Mouse (Mus musculus): ENCODE measurements around the gene Ccdc3. TPM values are rescaled to one million over a fixed set of nuclear protein-coding genes. Genes with fewer than 3 reads are reported as not detected.
"Not testable (repeated sequence)": the region's sequence is repeated elsewhere in the genome, so short reads cannot be mapped to it uniquely, and the experiment has no call there.

Ccdc3 gene
- polyA plus RNA-seq, 1 experiment = 5.8 TPM

DNA sequence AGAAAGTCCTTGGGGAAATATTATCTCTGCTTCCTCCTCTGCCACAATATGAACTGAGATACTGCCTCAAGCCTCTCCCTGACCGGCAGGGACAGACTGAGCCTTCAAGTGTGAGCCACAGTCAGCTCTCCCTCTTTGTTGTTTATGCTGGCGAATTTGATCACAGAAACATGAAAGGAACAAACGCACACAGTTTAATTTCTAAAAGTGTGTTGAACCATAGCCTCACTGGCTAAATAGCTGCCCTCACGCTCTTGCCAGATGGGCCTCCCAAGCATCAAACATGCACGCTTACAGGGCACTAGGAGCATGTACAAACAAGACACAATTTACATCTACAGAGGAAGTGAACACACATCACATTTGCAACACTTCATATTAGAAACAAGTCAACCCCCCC lies 100.3 kb downstream of the Ccdc3 start:
- H3K4me3 ChIP-seq (replicated peaks; ENCODE audit: extremely low read depth, low read depth, low read length) = no peak overlapping the region
- no peaks in the 10 kb centered on the region for H3K4me1 ChIP-seq (ENCODE audit: control insufficient read depth, insufficient read depth, low read length)
- TF ChIP-seq CTCF (IDR thresholded peaks at IDR 0.05; ENCODE audit: insufficient read depth, low read length) (no peak), POLR2A (IDR thresholded peaks at IDR 0.05; ENCODE audit: borderline replicate concordance, extremely low read depth, low read depth, low read length) (no peak)
- 65% methylated on average over 5 of the region's 5 CpGs for WGBS
- no peak for DNase-seq

DNA sequence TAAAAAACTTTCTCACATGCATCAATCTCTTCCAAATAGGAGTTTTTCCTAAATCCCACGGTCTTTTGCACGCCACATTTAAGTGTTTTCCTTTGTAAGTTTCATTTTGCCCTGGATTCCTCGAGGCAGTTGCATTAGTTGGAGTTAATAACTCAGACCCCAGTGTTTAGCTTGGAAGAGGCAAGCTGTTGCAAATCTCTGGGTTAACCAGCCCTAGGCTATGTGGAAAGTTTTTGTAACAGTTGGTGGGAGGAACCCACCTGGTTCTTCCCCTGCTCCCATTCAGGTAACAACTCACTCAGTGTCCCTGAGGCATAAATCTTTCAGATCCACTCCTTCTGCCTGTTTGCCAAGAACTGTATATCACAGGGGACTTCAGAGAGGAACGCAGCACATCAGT lies 101.9 kb downstream of the Ccdc3 start:
- DNase-seq = no peak
- TF ChIP-seq CTCF (IDR thresholded peaks at IDR 0.05; ENCODE audit: insufficient read depth, low read length) (no peak), POLR2A (IDR thresholded peaks at IDR 0.05; ENCODE audit: borderline replicate concordance, extremely low read depth, low read depth, low read length) (no peak)
- WGBS = 80% methylated on average over 4 of the region's 4 CpGs
- no peak overlapping the region for H3K4me3 ChIP-seq (replicated peaks; ENCODE audit: extremely low read depth, low read depth, low read length)
- no peaks in the 10 kb centered on the region for H3K4me1 ChIP-seq (ENCODE audit: control insufficient read depth, insufficient read depth, low read length)

DNA sequence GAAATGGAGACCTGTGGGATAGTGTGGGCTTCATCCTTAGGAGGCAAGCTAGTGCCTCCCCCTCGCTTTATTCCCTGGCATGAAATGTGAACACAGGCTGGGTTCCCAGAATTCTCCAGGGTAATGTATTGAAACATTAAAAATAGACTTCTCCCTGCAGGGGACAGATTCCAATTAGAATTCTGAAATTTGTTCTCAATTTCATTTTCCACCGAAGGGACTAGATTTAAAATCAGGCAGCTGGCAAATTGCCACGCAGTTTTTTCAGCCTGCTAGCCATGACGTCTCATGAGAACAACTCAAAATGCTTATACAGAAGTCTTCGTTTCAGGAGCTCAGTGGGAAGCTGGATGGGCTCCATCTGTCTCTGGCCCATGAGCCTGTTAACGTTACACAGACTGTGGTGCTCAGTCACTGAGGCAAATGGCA lies 103.9 kb downstream of the Ccdc3 start:
- Histone ChIP-seq H3K4me1 (ENCODE audit: control insufficient read depth, insufficient read depth, low read length) (no peaks in the 10 kb centered on the region), H3K4me3 (replicated peaks; ENCODE audit: extremely low read depth, low read depth, low read length) (no peak overlapping the region)
- WGBS = 54% methylated on average over 6 of the region's 6 CpGs
- DNase-seq = no peak
- TF ChIP-seq POLR2A (IDR thresholded peaks at IDR 0.05; ENCODE audit: borderline replicate concordance, extremely low read depth, low read depth, low read length) = no peak
- no peak for TF ChIP-seq CTCF (IDR thresholded peaks at IDR 0.05; ENCODE audit: insufficient read depth, low read length)

DNA sequence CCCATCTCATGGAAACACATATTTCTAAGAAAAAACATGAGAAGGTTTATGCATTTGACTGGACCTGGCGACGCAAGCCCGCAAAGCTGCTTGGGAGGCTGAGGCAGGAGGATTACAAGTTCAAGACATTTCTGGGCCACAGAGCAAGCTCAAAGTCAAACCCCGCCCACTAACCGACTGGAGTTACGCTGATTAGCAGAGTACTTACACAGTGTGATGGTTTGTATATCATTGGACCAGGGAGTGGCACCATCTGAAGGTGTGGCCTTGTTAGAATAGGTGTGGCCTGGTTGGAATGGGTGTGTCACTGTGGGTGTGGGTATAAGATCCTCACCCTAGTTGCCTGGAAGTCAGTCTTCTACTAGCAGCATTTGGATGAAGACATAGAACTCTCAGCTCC lies 111.6 kb downstream of the Ccdc3 start:
- H3K4me1 ChIP-seq (ENCODE audit: control insufficient read depth, insufficient read depth, low read length); H3K4me3 ChIP-seq (replicated peaks; ENCODE audit: extremely low read depth, low read depth, low read length); DNase-seq: not testable (repeated sequence)
- WGBS = 91% methylated on average over 6 of the region's 6 CpGs

DNA sequence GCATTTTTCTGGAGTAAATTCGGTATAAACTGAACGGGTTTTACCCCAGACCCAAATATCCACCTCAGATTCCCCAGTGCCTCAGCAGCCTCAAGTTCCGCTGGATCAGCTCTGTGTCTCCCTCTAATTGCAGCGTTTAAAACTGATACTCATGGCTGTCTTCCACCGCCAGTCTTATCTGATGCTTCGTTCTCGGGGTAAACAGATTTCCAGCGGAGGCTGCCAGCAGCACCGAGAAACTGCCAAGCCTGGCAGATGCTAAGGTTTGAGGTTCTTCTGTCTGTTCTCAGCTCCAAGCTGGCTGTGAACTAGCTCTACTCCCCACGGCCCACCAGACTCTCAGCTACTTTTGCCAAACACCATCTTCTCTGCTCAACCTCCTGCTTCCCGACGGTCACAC lies 112.4 kb downstream of the Ccdc3 start:
- H3K4me3 ChIP-seq (replicated peaks; ENCODE audit: extremely low read depth, low read depth, low read length) = no peak overlapping the region
- WGBS = 47% methylated on average over 12 of the region's 12 CpGs
- H3K4me1 ChIP-seq (ENCODE audit: control insufficient read depth, insufficient read depth, low read length) = no peaks in the 10 kb centered on the region
- peak; percentile 4 for DNase-seq
- TF ChIP-seq CTCF (IDR thresholded peaks at IDR 0.05; ENCODE audit: insufficient read depth, low read length) (no peak), POLR2A (IDR thresholded peaks at IDR 0.05; ENCODE audit: borderline replicate concordance, extremely low read depth, low read depth, low read length) (no peak)

DNA sequence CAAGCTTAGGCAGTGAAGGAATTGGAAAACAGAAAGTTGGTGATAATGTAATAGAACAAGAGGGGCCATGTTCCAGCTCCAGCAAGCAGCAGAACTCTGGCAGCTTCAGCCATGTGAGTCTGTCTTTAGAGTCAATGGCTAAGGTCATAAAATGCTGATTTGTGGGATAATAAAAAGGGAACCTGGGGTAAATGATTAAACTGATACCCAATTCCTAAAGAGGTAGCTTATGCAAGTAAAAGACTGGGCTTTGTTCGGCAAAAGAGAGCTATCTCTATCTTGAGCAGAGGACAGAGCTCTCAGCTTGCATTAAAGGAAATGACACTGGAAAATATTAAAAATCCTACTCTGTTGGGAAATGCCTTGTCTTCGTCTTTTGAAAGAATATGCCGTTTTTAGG lies 120.7 kb downstream of the Ccdc3 start:
- Histone ChIP-seq H3K4me3 (replicated peaks; ENCODE audit: extremely low read depth, low read depth, low read length) (no peak overlapping the region), H3K4me1 (ENCODE audit: control insufficient read depth, insufficient read depth, low read length) (no peaks in the 10 kb centered on the region)
- TF ChIP-seq CTCF (IDR thresholded peaks at IDR 0.05; ENCODE audit: insufficient read depth, low read length) (no peak), POLR2A (IDR thresholded peaks at IDR 0.05; ENCODE audit: borderline replicate concordance, extremely low read depth, low read depth, low read length) (no peak)
- no peak for DNase-seq
- WGBS = 86% methylated on average over 3 of the region's 3 CpGs

DNA sequence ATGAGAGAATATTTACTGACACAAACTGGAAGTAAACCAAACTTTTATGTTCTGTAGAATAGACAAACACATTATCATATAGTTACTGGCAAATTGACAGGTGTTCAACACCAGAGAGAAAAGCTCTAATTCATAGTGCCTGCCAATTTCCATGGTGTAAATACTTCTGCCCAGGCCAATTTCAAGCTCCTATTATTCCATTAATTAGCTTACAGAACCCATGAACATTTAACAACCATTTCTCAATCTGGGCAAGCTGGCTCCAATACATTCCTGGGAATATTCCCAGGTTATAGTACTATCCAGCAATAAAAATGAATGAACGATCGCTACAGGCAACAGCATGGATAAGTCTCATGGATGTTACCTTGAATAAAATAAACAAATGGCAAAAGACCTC lies 124.7 kb downstream of the Ccdc3 start:
- TF ChIP-seq CTCF (IDR thresholded peaks at IDR 0.05; ENCODE audit: insufficient read depth, low read length) (no peak), POLR2A (IDR thresholded peaks at IDR 0.05; ENCODE audit: borderline replicate concordance, extremely low read depth, low read depth, low read length) (no peak)
- Histone ChIP-seq H3K4me1 (ENCODE audit: control insufficient read depth, insufficient read depth, low read length) (no peaks in the 10 kb centered on the region), H3K4me3 (replicated peaks; ENCODE audit: extremely low read depth, low read depth, low read length) (no peak overlapping the region)
- no peak for DNase-seq
- 93% methylated on average over 2 of the region's 2 CpGs for WGBS

DNA sequence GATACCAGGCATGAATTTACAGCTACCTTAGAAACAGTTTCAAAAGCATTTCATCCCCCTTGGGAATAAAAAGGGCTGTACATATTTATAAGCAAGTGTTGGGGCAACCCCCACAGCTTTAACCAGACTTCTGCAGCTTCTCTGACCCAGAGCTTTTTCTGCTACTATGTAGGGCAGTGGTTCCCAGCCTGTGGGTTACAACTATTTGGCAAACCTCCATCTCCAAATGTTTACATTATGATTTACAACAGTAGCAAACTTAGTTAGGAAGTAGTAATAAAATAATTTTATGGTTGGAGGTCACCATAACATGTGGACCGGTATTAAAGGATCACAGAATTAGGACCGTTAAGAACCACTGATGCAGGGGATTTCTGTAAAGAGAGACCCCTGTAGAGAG lies 130.4 kb downstream of the Ccdc3 start:
- no peak for DNase-seq
- 65% methylated on average over 2 of the region's 2 CpGs for WGBS
- TF ChIP-seq CTCF (IDR thresholded peaks at IDR 0.05; ENCODE audit: insufficient read depth, low read length) (no peak), POLR2A (IDR thresholded peaks at IDR 0.05; ENCODE audit: borderline replicate concordance, extremely low read depth, low read depth, low read length) (no peak)
- Histone ChIP-seq H3K4me1 (ENCODE audit: control insufficient read depth, insufficient read depth, low read length) (no peaks in the 10 kb centered on the region; the same call in 1 of the 2 replicates), H3K4me3 (replicated peaks; ENCODE audit: extremely low read depth, low read depth, low read length) (no peak overlapping the region)

Other genes starting within 250 kb of the Ccdc3 start
- gene Phyh, start 218.8 kb upstream of the Ccdc3 start, polyA plus RNA-seq (2012; rRNA removed) = 31.7 and 49.5 TPM in 2 replicates
- 0.22 TPM in 1 of 2 replicates, not detected in the other for gene Ucma, start 161.7 kb upstream of the Ccdc3 start, polyA plus RNA-seq (2012; rRNA removed)
- gene Mcm10, start 125.0 kb upstream of the Ccdc3 start, polyA plus RNA-seq (2012; rRNA removed) = 0.45 and 1.2 TPM in 2 replicates
- gene Optn, start 73.7 kb upstream of the Ccdc3 start, polyA plus RNA-seq (2012; rRNA removed) = 4.2 and 5.0 TPM in 2 replicates